Mouse (Mus musculus): ENCODE measurements at regions not wholly inside any gene's neighbourhood (a gene's known extent, or its start where the extent isn't known, plus 50 kb on each side); places are given as distances from the start of the nearest gene placed in this dataset.

DNA sequence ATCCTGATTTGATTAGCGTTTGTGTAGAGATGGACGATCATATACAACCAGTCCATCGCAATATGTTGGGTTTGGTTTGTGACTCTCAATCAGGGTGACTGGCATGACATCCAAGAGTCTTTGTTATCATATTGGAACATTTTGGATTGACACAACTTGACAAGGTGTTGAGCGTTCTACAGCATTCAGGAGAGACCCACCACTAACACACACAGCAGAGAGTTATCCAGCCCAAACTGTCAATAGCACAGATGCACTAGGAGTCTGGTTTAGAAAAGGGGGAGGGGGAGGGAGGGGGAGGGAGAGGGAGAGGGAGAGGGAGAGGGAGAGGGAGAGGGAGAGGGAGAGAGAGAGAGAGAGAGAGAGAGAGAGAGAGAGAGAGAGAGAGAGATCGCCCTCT, 144.5 kb downstream of the Psat1 start:
- intact Hi-C loops (cut with DNase I): loop anchor here (5.0 to 10.0 kb wide), 2 partner anchors 768 to 1820 kb away; no protein-coding TSS in a partner anchor
- no peak for DNase-seq (ENCODE audit: extremely low spot score in 1 of 2, low spot score in 2 of 2)

DNA sequence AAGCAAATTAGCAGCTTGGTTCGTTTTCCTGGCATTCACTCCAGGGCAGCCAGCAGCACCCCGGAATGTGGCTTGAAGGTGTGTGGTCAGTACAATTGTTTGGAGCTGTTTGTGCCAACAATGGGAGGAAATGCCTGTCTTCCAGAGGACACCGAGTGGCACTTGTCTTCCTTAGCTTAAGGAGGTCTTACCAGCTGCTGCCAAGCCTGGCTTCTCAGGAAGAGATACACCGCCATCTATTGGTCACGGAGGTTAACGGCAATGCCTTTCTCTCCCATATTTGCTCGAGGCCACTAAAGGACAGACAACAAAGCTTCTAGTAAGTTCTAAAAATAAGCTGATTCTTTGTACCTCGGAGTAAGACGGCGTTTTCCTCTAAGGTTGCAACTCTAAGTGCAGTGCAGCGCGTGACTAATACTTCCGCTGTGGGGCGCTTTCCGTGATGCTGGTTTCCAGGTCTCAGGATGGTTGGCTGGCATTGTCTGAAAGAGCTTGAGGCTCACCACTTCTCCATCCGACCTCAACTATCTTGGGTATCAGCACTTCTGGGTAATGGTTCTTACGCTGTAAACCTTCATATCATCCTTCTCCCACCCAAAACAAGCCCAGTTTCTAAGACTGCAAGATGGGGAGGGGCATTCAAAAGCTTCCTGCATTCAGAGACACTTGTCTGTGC, 145.2 kb downstream of the Psat1 start:
- intact Hi-C loops (cut with DNase I): loop anchor here (5.0 to 10.0 kb wide), 2 partner anchors 767 to 1820 kb away; no protein-coding TSS in a partner anchor
- DNase-seq (ENCODE audit: extremely low spot score in 1 of 2, low spot score in 2 of 2): peak; percentile 81 to 90

DNA sequence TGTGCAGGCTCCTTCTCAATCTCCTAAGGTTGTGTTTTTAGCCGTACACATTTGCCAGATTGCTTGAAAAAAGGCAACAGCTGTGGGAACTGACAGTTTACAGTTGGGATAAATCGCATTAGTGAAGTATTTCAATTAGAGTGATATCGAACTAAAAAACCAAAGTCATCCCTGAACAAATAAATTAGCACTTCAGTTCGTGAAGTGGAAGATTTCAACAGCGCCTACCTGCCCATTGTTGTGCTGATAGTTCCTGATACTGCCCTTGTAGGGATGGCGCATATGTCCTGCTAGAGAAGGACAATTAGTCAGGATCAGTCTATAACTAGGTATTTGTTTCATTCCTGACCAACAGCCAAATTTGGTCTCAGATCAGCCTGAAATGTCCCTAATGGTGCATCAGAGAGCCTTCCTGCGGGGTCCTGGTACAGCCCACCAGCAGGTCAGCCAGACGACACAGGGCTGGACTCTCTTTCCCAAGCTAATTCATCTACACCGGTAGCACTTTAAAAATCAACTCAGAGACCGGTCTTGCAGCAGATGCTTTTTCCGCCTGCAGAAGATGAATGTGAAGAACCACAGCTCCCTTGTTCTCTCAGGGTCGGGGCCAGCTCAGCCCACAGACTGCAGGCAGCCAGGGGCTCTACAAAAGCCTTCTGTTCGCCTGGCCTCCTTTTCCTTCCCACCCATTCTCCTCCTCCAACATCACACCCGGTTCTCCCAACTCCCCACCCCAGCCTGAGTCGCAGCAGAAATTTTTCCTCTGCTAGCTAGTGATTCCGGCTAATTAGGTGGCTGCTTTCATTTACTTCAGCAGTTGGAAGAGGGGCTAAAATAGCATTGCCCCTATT, 146.1 kb downstream of the Psat1 start:
- DNase-seq (ENCODE audit: extremely low spot score in 1 of 2, low spot score in 2 of 2): peak; percentile 62 to 83
- intact Hi-C loops (cut with DNase I): loop anchor here (5.0 to 10.0 kb wide), 2 partner anchors 766 to 1819 kb away; no protein-coding TSS in a partner anchor

DNA sequence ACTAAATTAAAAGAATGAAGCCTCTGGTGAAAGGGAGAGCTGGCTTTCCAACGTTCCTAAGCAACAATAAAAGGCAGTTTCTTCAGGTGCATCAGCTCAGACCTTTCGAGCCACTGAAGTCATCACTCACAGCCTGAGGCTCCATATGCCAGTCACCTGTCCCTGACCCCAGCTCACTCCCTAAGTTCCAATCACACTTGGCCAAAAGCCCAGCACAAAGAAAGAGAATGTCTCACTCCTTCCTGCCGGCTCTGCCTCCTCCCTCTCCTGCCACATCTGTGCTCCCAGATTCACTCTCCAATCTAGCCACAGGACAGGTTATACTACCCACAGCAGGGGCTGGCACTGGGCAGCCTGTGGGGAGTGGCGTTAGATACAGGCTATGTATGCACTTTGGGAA, 150.7 kb downstream of the Psat1 start:
- intact Hi-C loops (cut with DNase I): no loop called here
- no peak for DNase-seq (ENCODE audit: extremely low spot score in 1 of 2, low spot score in 2 of 2)

DNA sequence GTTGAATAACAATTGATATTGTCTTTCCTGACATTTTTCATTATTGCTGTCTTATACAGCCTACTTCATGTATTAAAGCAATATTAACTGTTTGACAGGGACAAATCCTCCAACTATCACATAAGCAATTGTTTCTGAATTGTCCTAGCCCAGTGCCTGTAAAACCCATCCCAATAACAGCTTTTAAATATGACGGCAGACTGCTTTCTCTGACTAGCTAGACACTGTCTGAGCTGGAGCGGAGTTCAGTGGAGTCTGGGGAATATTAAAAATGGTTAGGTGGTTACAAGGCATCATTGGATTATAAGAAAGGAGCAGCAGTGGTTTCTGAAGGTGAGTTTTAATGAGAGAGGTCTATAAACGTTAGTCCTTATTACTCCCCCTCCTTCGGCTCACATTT, 155.2 kb downstream of the Psat1 start:
- intact Hi-C loops (cut with DNase I): no loop called here
- no peak for DNase-seq (ENCODE audit: extremely low spot score in 1 of 2, low spot score in 2 of 2)

DNA sequence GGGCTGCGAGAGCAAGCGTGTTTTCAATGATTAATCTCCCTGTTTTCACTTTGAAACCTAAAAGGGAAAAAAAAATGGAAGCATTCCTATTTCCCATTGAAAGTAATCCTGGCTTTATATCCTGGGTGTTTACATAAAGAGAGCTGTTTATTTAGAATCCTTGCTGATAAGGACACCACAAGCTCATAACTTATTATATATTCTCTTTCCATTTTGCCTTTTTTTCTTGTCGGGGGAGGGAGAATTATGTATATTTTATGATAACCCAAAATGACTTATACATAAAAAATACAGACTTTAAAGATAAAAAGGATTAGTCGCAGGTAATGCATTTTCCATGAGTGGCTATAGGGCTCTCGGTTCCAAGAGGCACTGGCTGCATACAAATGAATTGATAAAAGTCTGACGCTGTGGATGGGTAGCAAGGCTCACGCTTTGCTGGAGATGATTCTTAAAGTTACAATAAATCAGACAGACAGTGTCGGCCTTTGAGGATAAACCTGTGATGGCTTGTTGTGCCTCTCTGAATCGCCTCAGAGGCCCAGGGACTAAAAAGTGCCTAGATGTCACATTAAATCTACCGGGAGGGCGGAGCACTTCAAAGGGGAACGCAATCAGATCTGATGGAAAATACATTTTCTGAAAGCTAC, 155.7 kb downstream of the Psat1 start:
- intact Hi-C loops (cut with DNase I): no loop called here
- DNase-seq (ENCODE audit: extremely low spot score in 1 of 2, low spot score in 2 of 2): no peak

DNA sequence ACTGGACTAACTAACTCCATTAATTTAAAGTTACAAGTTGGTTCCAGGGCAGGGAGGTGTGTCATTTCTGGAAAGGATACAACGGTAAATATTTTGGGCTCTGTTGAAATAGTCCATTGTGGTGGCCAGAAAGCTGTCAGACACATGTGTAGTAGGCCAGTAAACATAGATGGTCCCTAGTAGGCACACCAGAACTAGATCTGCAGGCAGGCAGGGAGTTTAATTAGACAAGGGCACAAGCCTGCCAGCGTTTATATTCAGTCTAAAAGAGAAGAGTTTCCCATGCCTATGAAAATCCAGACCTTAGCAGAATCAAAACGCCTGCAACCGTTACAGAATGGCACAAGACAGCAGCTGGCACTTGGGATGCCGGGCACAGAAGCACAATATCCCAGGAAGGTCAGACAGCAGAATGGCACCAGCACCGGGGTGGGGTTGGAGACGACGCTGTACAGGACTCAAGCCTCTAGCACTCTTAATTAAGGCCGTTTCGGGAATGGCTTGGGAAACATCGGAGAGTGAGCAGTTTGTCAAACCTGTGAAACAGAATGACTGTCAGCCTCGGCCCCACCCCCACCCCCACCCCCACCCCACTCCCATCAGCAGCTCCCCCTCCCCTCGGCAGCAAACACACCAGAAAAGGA, 156.4 kb downstream of the Psat1 start:
- intact Hi-C loops (cut with DNase I): no loop called here
- DNase-seq (ENCODE audit: extremely low spot score in 1 of 2, low spot score in 2 of 2): no peak

DNA sequence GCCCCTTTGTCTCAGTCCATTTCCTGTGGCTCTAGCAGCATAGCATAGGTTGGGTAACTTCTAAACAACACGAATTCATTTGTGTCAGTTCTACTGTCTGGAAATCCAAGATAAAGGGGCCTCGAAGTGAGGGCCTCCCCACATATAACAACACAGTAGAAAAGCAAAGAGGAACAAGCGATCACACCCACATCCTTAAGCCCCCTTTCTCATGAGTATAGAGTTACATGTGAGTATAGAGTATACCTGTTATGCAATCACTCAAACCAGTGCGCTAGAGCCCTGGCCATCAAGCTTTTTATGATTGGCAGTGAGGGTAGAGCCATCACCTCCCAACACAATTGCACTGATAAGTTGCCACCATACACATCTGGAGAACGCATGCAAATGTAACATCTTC, 157.4 kb downstream of the Psat1 start:
- no peak for DNase-seq (ENCODE audit: extremely low spot score in 1 of 2, low spot score in 2 of 2)
- intact Hi-C loops (cut with DNase I): no loop called here

DNA sequence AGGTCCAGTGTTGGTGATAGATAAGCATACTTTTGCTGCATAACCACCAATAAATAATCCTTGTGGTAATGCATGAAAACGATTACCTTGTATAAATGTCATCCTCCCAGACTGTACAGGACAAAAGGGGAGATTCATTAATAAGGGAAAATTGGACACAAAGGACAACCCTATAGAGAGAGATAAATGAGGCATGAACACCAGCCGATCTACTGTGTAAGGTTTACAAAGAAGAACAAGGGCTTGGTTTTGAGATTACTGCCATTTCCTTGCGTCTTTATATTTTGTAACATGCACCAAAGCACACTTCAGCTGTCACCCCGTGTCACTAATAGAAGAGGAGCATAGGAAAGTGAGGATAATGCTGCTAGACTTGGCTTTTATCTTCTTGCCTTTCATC, 162.5 kb downstream of the Psat1 start:
- intact Hi-C loops (cut with DNase I): no loop called here
- no peak for DNase-seq (ENCODE audit: extremely low spot score in 1 of 2, low spot score in 2 of 2)

DNA sequence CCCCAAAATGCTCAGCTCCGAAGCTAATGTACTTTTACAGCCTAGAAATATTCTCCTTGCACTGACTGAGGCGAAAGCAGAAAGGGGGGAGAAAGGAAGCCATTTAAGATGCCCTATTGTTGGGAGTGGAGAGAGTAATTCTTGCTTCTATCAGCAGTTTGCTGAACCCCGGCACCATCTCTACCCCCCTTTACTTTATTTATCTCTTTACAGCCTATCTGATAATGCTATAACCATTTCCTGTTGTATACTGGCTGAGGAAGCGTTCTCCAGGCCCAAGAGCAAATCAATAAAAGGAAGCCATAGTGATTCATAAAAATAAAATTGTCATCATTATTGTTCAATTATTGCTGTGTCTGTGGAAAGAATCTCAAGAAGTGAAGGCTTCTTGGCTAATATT, 177.5 kb downstream of the Psat1 start:
- DNase-seq (ENCODE audit: extremely low spot score in 1 of 2, low spot score in 2 of 2): no peak

DNA sequence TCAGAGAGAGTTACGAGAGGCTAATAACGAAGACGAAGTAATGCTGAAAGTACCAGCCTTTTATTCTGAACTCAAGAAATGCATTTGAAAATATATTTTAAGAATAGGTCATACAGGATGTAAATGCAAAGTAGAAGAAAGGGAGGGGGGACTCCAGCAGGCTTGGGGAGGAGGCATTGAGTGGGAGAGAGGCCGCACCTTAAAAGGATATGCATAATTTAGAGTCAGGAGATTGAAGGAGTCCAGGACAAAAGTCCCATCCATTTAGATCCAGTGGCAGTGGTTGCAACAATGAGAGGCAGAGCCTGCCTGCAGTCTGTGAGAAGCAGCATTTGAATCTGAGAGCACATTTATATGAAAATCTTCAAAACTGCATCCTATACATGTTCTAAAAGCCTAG, 186.1 kb downstream of the Psat1 start:
- DNase-seq (ENCODE audit: extremely low spot score in 1 of 2, low spot score in 2 of 2): no peak

More for the DNA sequence above, 177.5 kb downstream of the Psat1 start:
- intact Hi-C loops (cut with DNase I): no loop called here

DNA sequence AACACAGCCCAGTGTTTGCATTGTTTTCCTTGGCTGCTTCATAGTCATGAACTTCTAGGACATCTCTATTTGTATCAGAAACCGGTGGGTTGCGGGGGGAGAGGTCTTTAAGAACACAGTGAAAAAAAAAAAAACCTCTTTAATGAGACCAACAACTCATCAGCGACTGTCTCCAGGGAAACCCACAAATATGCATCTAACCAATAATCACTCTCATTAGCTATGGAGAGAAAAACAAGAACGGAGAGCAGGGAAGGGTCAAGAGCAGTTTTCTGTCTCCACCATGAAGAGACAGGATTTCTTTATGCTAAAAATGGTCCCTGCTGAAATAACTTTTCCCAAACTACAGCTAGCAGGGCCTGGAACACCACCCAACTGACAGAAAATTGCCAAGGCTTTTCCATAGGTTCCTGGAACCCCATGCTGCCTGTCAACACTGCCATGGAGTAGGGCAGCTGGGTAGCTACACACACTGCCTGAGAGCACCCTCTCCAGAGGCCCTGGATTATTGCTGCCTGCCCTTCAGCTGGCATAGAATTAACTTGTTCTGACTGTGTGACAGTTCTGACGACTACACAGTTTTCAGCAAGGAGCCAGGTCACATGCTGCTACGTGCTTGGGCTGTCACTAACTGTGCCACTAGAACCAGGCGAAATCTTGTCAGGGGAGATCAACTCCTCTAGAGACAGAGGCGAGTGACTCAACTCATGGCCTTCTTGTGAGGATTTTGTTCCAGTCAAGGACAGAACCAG, 201.9 kb downstream of the Psat1 start:
- intact Hi-C loops (cut with DNase I): no loop called here
- DNase-seq (ENCODE audit: extremely low spot score in 1 of 2, low spot score in 2 of 2): no peak

More for the DNA sequence above, 186.1 kb downstream of the Psat1 start:
- intact Hi-C loops (cut with DNase I): no loop called here

DNA sequence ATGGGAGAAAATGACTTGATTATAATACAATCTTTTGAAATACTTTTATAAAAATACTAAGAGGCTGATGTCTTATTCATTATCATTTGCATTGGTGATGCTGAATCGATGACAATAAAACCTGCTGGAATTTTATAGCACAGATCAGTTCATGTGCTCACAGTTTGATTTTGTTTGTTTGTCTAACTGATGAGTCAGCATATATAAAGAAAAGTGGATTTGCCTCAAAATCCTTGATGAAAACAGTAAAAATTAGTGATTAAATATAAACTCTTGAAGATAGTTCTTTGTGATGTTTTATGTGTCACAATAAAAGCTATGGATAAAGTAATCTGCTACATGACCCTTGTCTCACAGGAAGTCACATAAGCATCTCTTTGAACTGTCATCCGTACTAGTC, 210.9 kb downstream of the Psat1 start:
- no peak for DNase-seq (ENCODE audit: extremely low spot score in 1 of 2, low spot score in 2 of 2)
- intact Hi-C loops (cut with DNase I): no loop called here

DNA sequence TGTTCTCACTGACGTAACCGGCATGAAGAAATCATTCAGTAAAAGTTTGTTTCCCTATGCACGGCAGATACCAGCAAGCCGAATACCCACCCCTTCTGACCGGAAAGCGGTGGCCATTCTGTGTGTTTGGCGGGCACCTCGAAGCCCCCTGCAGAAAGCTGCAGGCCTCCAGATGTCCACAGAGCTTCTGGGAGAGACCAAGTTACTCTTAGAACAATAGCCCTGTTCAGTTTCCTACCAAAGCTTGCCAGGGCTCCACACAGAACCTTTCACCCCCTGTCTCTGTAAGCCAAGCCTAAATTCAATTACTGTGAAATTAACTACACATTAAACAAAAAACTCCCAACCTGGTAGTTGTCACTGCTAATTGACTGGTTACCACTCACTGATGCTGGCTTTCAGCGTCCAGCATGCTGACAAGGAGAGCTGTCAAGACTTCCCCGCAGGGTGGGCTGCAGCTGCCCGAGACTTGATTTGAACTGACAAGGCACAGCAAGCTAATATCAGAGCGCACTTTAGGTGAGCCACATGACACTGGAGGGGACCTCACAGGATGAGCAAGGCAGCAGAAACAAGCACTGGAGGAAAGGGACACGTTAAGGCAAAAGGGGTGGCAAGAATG, 220.2 kb downstream of the Psat1 start:
- intact Hi-C loops (cut with DNase I): no loop called here

DNA sequence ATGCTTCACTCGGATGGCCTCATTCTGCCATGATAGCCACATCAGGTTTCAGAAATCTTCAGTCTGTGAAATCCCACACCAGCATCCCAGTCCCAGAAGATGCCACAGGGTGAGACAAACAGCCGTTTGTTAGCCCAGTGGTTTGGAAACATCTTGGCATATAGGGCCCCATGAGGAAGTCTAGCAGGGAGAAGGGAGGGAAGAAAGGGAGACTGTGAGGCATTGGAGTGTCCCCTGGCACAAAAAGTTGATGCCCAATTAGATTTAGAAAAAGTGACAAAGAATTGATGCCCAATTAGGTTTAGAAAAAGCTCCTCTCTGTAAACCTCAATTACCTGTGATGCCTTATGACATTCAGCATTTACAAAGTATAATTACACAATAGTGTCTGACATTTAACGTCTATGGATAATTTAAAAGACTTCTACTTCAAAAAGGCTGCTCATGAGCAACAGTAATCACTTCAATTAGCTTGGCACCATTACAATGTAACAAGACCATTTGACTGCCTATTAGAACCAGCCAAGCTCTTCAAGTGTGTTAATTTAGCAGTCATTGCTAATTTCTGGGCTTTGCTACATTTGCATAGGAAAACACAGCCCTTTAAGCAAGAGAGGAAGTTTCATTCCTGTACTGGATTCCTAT, 254.6 kb downstream of the Psat1 start:
- DNase-seq (ENCODE audit: extremely low spot score in 1 of 2, low spot score in 2 of 2): peak in 1 of 2 experiments; percentile 6
- intact Hi-C loops (cut with DNase I): no loop called here

More for the DNA sequence above, 220.2 kb downstream of the Psat1 start:
- no peak for DNase-seq (ENCODE audit: extremely low spot score in 1 of 2, low spot score in 2 of 2)

DNA sequence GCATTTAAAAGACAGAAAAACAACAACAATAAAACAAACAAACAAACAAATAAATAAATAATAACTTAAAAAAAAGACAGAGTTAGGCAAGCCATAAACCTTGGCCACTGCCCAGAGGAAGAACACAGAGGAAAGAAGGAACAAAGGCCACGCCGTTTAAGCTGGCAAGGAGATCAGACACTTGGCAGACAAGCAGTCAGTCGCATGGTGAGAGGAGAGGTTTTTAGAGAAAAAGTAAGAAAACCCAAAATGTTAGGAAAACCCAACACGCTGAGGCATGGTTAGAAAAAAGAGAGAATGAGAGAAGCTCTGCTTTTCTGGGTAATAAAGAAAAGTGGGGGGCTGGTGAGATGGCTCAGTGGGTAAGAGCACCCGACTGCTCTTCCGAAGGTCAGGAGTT, 277.1 kb downstream of the Psat1 start:
- intact Hi-C loops (cut with DNase I): no loop called here

DNA sequence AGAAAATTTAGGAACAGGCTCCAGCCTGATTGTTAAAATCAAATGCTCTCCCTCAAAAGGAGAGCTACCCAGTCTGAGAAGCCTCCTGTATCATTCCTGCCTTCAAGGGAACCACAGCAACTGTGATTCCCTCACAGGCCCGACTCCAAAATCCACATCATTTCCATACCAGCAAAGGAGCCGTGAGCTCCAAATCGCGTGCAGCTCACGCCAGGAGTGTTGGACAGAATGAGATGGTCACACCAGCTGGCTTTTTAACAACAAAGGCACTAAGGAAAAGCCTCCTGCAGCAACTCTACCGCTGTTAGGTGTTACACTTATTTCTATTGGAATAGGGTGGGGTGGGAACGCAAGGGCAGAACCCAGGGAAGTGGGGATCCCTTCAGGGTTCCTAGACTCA, 277.6 kb downstream of the Psat1 start:
- intact Hi-C loops (cut with DNase I): no loop called here
- DNase-seq (ENCODE audit: extremely low spot score in 1 of 2, low spot score in 2 of 2): peak in 1 of 2 experiments; percentile 11

More for the DNA sequence above, 277.1 kb downstream of the Psat1 start:
- DNase-seq (ENCODE audit: extremely low spot score in 1 of 2, low spot score in 2 of 2): peak; percentile 13 to 54

DNA sequence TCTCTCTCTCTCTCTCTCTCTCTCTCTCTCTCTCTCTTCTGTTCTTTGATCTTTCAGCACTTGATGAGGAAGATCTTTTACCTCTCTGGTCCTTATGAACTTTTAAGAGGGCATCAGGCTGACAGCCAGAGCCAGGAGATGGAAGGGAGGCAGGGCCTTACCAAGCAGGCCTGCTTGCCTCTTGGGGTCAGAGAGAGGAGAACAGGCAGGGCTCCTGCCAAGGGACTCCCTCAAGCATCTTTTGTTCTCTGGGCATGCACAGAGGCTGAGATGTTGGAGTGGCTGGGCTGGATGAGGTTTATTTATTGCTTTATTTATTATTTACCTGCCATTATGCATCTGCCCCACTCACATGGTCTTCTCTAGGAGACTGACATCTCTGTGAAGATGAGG, 278.5 kb downstream of the Psat1 start:
- intact Hi-C loops (cut with DNase I): no loop called here
- DNase-seq (ENCODE audit: extremely low spot score in 1 of 2, low spot score in 2 of 2): no peak
